Mouse (Mus musculus): ENCODE results near the gene Uts2r. TPM values are rescaled to one million over a fixed set of nuclear protein-coding genes. Genes with fewer than 3 reads are reported as not detected.

Uts2r gene
- polyA plus RNA-seq, 1 experiment from 2014 or later: not detected

DNA sequence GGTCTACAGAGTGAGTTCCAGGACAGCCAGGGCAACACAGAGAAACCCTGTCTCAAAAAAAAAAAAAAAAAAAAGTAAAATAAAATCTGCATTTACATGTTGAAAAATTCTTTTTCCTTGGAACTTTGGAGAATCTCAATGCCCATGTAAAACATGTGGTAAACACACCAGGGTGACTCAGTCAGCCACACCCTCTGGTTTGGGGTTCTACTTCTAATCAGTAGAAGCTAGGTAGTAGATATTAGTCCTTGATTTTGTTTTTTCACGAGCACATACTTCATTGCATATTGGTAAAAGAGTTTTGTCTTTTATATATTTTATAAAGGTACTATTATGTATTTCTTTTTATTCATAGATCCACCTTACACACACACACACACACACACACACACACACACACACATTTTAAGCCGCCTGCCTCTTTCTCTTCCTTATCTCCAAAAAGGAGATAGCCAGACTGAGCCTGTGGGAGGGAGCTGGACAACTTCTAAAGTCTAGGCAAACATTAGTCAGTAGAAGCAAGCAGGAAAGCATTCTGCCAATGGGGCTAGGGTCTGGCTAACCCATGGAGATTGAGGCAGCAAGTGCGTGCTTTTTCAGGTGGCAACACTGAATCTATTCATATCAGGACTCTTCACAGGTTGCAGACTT, 34.4 kb upstream of the Uts2r start:
- Histone ChIP-seq H3K4me3 (ENCODE audit: low read length) (no peak overlapping the region), H3K9ac (ENCODE audit: low read depth, low read length) (no peak overlapping the region), H3K4me1 (ENCODE audit: control insufficient read depth, insufficient read depth, low read length) (no peaks in the 10 kb centered on the region), H3K4me2 (replicated peaks; ENCODE audit: low read depth, low read length) (no peak overlapping the region), H3K36me3 (ENCODE audit: control insufficient read depth, insufficient read depth, low read length) (no peaks in the 10 kb centered on the region), H3K9me3 (ENCODE audit: control insufficient read depth, low read length) (no peaks in the 10 kb centered on the region), H3K27me3 (ENCODE audit: control insufficient read depth, insufficient read depth, low read length) (no peaks in the 10 kb centered on the region), H3K27ac (ENCODE audit: low read depth, low read length) (no peak overlapping the region)
- no peak for ATAC-seq (ENCODE audit: low FRiP score, low TSS enrichment)
- 90% methylated on average over 3 of the region's 3 CpGs for WGBS

DNA sequence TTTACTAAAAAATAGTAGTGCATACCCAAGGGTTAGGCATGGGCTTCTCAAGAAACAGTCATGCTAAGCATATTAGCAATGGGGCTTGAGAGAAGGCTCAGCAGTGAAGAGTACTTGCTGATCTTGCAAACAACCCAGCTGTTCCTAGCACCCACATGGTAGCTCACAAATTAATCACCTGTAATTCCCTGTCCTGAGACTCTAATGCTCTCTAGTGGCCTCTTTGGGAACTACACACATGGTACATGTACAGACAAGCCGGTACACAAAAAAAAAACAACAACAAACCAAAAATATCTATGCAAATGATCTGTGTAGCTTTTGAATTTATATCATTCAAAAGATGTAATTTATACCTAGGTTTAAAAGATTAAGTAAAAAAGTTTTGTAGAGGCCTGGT, 33.7 kb upstream of the Uts2r start:
- no peaks in the 10 kb centered on the region for H3K9me3 ChIP-seq (ENCODE audit: control insufficient read depth, low read length)
- H3K9ac ChIP-seq (ENCODE audit: low read depth, low read length): no peak overlapping the region
- no peak for ATAC-seq (ENCODE audit: low FRiP score, low TSS enrichment)
- no peak overlapping the region for H3K27ac ChIP-seq (ENCODE audit: low read depth, low read length)
- WGBS: 68% methylated on average over 1 of the region's 1 CpGs
- H3K27me3 ChIP-seq (ENCODE audit: control insufficient read depth, insufficient read depth, low read length): no peaks in the 10 kb centered on the region
- H3K36me3 ChIP-seq (ENCODE audit: control insufficient read depth, insufficient read depth, low read length): no peaks in the 10 kb centered on the region
- H3K4me3 ChIP-seq (ENCODE audit: low read length): no peak overlapping the region
- no peak overlapping the region for H3K4me2 ChIP-seq (replicated peaks; ENCODE audit: low read depth, low read length)
- no peaks in the 10 kb centered on the region for H3K4me1 ChIP-seq (ENCODE audit: control insufficient read depth, insufficient read depth, low read length)

DNA sequence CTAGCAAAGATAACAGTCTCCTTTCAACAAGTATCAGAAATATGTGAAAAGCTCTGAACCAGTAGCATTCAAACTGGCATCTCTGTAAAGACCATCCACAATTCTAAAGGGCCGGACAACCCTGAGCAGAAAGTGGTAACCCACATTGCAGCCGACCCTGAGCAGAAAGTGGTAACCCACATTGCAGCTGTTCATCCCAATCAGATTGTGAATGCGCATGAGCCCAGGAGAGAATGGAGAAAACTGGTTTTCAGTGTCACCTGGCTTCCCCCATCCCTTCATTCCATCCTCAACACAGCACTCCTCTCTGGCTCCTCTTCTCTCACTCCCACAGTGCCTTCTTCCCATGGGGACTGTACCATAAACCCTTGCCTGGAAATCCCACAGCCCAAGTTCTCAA, 32.6 kb upstream of the Uts2r start:
- no peak for ATAC-seq (ENCODE audit: low FRiP score, low TSS enrichment)
- Histone ChIP-seq H3K4me3 (ENCODE audit: low read length) (no peak overlapping the region), H3K27ac (ENCODE audit: low read depth, low read length) (no peak overlapping the region), H3K9ac (ENCODE audit: low read depth, low read length) (no peak overlapping the region), H3K27me3 (ENCODE audit: control insufficient read depth, insufficient read depth, low read length) (no peaks in the 10 kb centered on the region), H3K4me2 (replicated peaks; ENCODE audit: low read depth, low read length) (no peak overlapping the region), H3K36me3 (ENCODE audit: control insufficient read depth, insufficient read depth, low read length) (no peaks in the 10 kb centered on the region), H3K9me3 (ENCODE audit: control insufficient read depth, low read length) (no peaks in the 10 kb centered on the region), H3K4me1 (ENCODE audit: control insufficient read depth, insufficient read depth, low read length) (no peaks in the 10 kb centered on the region)
- WGBS: 92% methylated on average over 3 of the region's 3 CpGs

DNA sequence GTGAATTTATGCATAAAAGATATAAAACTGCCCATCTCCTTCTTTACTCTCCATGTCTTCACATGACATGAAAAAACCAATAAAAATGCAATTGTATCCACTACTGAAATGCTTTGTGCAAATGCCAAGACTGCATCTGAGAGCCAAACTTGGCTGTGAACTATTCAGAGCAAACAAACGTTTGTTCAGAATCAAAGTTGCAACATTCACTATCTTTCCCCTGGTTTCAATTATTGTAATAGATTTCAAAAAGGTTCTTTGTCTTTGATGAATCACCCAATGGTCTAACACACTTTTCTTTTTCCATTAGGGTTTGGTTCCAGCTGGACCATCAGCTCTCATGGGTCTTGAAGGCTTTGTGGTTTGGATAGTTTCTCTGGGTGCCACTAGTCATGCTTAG, 30.5 kb upstream of the Uts2r start:
- no peak overlapping the region for H3K9ac ChIP-seq (ENCODE audit: low read depth, low read length)
- no peak for ATAC-seq (ENCODE audit: low FRiP score, low TSS enrichment)
- no peaks in the 10 kb centered on the region for H3K9me3 ChIP-seq (ENCODE audit: control insufficient read depth, low read length)
- 61% methylated on average over 1 of the region's 1 CpGs for WGBS
- no peak overlapping the region for H3K4me3 ChIP-seq (ENCODE audit: low read length)
- H3K4me1 ChIP-seq (ENCODE audit: control insufficient read depth, insufficient read depth, low read length): no peaks in the 10 kb centered on the region
- H3K4me2 ChIP-seq (replicated peaks; ENCODE audit: low read depth, low read length): no peak overlapping the region
- H3K27me3 ChIP-seq (ENCODE audit: control insufficient read depth, insufficient read depth, low read length): no peaks in the 10 kb centered on the region
- H3K27ac ChIP-seq (ENCODE audit: low read depth, low read length): no peak overlapping the region
- H3K36me3 ChIP-seq (ENCODE audit: control insufficient read depth, insufficient read depth, low read length): no peaks in the 10 kb centered on the region

DNA sequence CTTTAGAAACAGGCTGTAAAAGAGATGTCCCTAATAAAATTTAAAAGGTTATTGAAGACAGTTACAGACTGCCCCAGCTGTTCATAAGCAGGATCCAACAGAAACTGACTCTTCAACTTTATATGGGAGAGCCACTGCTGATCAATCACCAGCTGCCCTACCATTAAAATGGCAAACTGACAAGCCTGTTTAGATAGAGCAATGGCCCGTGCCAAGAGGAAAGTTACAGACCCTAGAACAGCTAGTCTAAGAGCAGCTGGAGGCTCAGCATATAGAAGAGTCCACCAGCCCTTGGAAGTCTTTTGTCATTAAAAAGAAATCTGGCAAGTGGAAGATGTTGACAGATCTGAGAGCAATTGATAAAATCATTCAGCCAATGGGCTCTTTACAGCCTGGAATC, 25.5 kb upstream of the Uts2r start:
- Histone ChIP-seq H3K9me3 (ENCODE audit: control insufficient read depth, low read length) (no peaks in the 10 kb centered on the region), H3K4me1 (ENCODE audit: control insufficient read depth, insufficient read depth, low read length) (no peaks in the 10 kb centered on the region), H3K4me3 (ENCODE audit: low read length) (no peak overlapping the region), H3K27ac (ENCODE audit: low read depth, low read length) (no peak overlapping the region), H3K4me2 (replicated peaks; ENCODE audit: low read depth, low read length) (no peak overlapping the region), H3K9ac (ENCODE audit: low read depth, low read length) (no peak overlapping the region), H3K36me3 (ENCODE audit: control insufficient read depth, insufficient read depth, low read length) (no peaks in the 10 kb centered on the region), H3K27me3 (ENCODE audit: control insufficient read depth, insufficient read depth, low read length) (no peaks in the 10 kb centered on the region)
- 24% methylated on average over 1 of the region's 1 CpGs for WGBS
- 0 out of 2 replicates have a peak, but pooled peaks have one; percentile 35 for ATAC-seq (ENCODE audit: low FRiP score, low TSS enrichment)

DNA sequence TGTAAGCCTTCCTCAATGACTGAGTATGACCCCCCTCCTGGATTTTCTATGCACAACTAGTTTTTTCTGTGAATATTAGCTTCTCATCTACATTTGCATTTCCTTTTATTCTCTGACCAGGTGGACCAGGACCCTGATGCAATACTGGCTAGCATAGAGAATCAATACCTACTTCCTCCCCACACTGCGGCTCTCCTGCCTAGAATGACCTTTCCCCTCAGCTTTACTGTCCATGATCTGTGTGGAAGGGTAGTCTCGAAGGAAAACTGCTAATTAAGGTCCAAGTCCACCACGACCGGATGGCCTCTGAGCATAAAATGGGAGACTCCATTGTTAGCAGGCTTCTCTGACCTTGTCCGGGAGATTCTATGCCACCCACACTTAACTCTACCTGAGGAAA, 22.4 kb upstream of the Uts2r start:
- Histone ChIP-seq H3K4me1 (ENCODE audit: control insufficient read depth, insufficient read depth, low read length) (no peaks in the 10 kb centered on the region), H3K4me2 (replicated peaks; ENCODE audit: low read depth, low read length) (no peak overlapping the region), H3K36me3 (ENCODE audit: control insufficient read depth, insufficient read depth, low read length) (no peaks in the 10 kb centered on the region), H3K9me3 (ENCODE audit: control insufficient read depth, low read length) (no peaks in the 10 kb centered on the region), H3K27ac (ENCODE audit: low read depth, low read length) (no peak overlapping the region), H3K4me3 (ENCODE audit: low read length) (no peak overlapping the region), H3K27me3 (ENCODE audit: control insufficient read depth, insufficient read depth, low read length) (no peaks in the 10 kb centered on the region), H3K9ac (ENCODE audit: low read depth, low read length) (no peak overlapping the region)
- 79% methylated on average over 5 of the region's 5 CpGs for WGBS
- ATAC-seq (ENCODE audit: low FRiP score, low TSS enrichment): no peak

DNA sequence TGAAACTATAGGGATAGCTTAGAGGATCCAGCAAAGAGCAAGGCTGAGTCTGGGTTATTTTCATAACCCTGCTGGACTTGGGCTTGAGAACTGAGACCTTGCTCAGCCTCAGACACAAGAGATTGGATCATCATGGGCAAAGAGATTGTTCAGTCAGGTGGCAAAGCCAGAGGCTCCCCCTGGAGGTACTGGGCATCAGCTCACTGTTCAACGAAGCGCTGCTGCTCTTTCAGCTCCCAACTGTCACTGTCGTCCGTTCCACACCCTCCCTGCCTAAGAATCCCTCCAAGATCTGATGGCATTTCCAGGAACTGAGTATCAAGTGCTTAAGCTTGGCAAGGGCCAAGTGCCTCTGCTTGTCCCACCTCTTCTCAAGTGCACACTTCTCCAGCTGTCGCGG, 21.3 kb upstream of the Uts2r start:
- Histone ChIP-seq H3K27me3 (ENCODE audit: control insufficient read depth, insufficient read depth, low read length) (no peaks in the 10 kb centered on the region), H3K9me3 (ENCODE audit: control insufficient read depth, low read length) (no peaks in the 10 kb centered on the region), H3K4me3 (ENCODE audit: low read length) (no peak overlapping the region), H3K4me1 (ENCODE audit: control insufficient read depth, insufficient read depth, low read length) (no peaks in the 10 kb centered on the region), H3K4me2 (replicated peaks; ENCODE audit: low read depth, low read length) (no peak overlapping the region), H3K36me3 (ENCODE audit: control insufficient read depth, insufficient read depth, low read length) (no peaks in the 10 kb centered on the region), H3K9ac (ENCODE audit: low read depth, low read length) (no peak overlapping the region), H3K27ac (ENCODE audit: low read depth, low read length) (no peak overlapping the region)
- 50% methylated on average over 6 of the region's 6 CpGs for WGBS
- no peak for ATAC-seq (ENCODE audit: low FRiP score, low TSS enrichment)

DNA sequence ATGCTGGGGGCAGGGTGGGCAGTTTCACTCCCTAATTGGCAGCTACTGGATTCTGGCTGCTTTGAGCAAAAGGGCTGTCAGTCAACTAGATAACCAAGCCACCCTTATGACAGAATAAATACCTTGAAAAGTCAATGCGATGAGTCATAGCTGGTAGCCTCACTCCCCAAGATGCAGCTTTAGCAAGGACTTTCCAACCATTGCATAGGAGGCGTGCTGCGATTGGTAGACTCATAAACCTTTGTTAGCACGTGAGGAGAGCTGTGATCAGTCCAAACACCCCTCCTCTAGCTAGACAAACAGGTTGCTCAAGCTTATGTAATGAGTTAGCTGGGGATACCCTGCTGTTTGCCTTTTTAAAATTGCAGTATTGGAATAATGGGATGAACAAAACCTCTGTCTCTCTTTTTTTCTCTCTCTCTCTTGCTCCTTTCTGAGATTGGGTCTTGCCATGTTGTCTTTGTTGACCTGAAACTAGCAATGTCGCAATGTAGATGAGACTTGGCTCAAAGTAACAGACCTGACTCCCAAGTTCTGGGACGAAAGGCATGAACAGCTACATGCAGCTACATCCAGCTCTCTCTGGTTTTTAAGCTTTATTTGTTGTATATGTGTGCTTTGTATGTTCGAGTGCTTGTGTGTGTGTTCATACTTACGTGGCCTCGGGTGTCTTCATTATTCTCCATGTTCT, 16.6 kb upstream of the Uts2r start:
- Histone ChIP-seq H3K27me3 (ENCODE audit: control insufficient read depth, insufficient read depth, low read length) (no peaks in the 10 kb centered on the region), H3K9me3 (ENCODE audit: control insufficient read depth, low read length) (no peaks in the 10 kb centered on the region), H3K4me1 (ENCODE audit: control insufficient read depth, insufficient read depth, low read length) (no peaks in the 10 kb centered on the region), H3K4me2 (replicated peaks; ENCODE audit: low read depth, low read length) (no peak overlapping the region), H3K27ac (ENCODE audit: low read depth, low read length) (no peak overlapping the region), H3K4me3 (ENCODE audit: low read length) (no peak overlapping the region), H3K9ac (ENCODE audit: low read depth, low read length) (no peak overlapping the region), H3K36me3 (ENCODE audit: control insufficient read depth, insufficient read depth, low read length) (no peaks in the 10 kb centered on the region)
- ATAC-seq (ENCODE audit: low FRiP score, low TSS enrichment): no peak
- 83% methylated on average over 9 of the region's 9 CpGs for WGBS

DNA sequence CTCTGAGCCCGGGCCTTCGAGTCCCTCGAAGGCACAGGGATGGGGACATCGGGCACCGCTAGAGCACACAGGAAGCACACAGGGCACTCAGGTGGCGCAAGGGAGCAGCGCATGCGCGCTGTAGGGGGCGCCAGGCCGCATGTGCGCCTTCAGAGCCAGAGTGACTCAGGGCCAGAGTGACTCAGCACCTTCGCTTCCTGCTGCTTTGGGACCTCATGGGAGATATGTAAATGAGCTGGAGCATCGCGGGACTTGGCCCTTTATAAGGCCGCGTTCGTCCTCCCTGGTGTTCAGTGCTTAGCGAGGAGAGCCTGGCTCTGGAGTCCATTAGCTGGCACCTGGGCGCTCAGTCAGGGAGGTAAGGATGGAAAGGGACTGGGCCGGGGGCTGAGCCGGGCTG, 14.2 kb upstream of the Uts2r start, which contains the start of gene Tex19.1:
TSS of gene Tex19.1 (plus strand) at position 279 of the 400 bp plus-strand sequence.
- Histone ChIP-seq H3K36me3 (ENCODE audit: control insufficient read depth, insufficient read depth, low read length) (no peaks in the 10 kb centered on the region), H3K4me1 (ENCODE audit: control insufficient read depth, insufficient read depth, low read length) (no peaks in the 10 kb centered on the region), H3K4me2 (replicated peaks; ENCODE audit: low read depth, low read length) (no peak within 1 kb of the TSS), H3K9me3 (ENCODE audit: control insufficient read depth, low read length) (no peaks in the 10 kb centered on the region), H3K9ac (ENCODE audit: low read depth, low read length) (no peak within 1 kb of the TSS), H3K27ac (ENCODE audit: low read depth, low read length) (no peak within 1 kb of the TSS), H3K27me3 (ENCODE audit: control insufficient read depth, insufficient read depth, low read length) (no peaks in the 10 kb centered on the region), H3K4me3 (ENCODE audit: low read length) (no peak within 1 kb of the TSS)
- 93% methylated on average over 22 of the region's 22 CpGs for whole genome bisulfite sequencing
- ATAC-seq (ENCODE audit: low FRiP score, low TSS enrichment): no peak

All from kidney, embryonic 14.5 days (tissue).